Mouse (Mus musculus) G1E (cell line): Measurements from ENCODE around the gene Ankrd13c.

Experiments used
- CTCF ChIP-seq: IDR thresholded peaks from 2 replicates; pipeline ENCODE4 v1.5.1; 2012; ENCODE audit warnings: low read depth, low read length, inconsistent platforms, mixed read lengths
- GATA1 ChIP-seq: IDR thresholded peaks from 2 replicates; pipeline ENCODE4 v1.6.1; 2012; ENCODE audit warnings: borderline replicate concordance, low read length, inconsistent platforms, mixed read lengths
- GATA2 ChIP-seq: IDR thresholded peaks from 2 replicates; pipeline ENCODE4 v1.6.1; 2012; ENCODE audit warnings: low read depth, low read length, inconsistent platforms, borderline replicate concordance
- POLR2AphosphoS5 ChIP-seq: IDR thresholded peaks from 2 replicates; pipeline ENCODE4 v1.6.1; 2012; ENCODE audit warnings: low read depth, low read length, inconsistent platforms; ENCODE audit not compliant: insufficient replicate concordance
- TAL1 ChIP-seq: conservative IDR thresholded peaks from 2 replicates; pipeline ENCODE4 v1.6.1; 2012; ENCODE audit warnings: low read depth, low read length, inconsistent platforms, mixed read lengths

DNA sequence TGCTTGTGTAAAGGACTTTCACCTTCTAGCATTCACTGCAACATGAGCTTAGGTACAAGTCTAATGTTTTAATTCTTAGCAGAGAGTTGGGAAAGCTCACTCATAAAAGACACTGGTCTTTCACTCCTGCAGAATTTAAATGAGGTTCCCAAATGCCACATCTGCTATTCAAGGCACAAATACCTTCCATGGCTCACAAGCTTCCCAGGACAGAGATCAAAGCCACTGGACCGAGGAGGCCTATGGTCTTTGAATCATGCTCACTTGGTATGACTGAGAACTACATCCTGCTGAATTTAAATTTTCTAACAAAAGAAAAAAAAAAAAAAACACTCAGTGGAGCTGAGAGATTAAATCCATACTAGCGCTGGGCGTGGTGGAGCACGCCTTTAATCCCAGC lies 30.7 kb upstream of the Ankrd13c start:
- TF ChIP-seq CTCF (no peak), GATA1 (no peak), GATA2 (no peak), TAL1 (no peak), POLR2AphosphoS5 (no peak)
